Mouse (Mus musculus) thymus, adult 18-20 months (tissue): ENCODE data around the gene Ern1.
A peak's percentile ranks its signal among the peaks of the same experiment; 100 is the strongest.
"Not testable (repeated sequence)": the region's sequence is repeated elsewhere in the genome, so short reads cannot be mapped to it uniquely, and the experiment has no call there.

ENCODE experiments used
- DNase-seq, 2 experiments: peaks; one replicate each; pipeline ENCODE4 v3.0.0; 2022; ENCODE audit warnings: mixed read lengths in 2 of 2

The Ern1 gene

DNA sequence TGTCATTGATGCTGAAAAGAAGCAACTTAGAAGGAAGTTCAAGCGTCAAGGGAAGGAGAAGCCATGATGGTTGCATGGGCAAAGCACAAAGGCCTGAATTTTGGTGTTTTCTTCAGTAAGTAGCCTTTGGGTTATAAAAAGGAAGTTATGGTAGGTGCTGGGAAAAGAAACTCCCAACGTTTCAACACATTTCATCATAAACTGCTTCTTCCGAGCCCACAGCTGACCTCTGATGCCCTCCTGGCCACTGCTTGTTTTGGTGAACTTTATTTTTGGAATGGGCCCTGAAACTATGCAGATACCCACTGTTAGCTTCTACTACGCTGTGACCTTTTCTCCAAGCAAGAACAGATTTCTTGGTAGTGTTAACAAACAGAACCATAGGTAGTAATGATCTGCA lies 58.0 kb downstream of the Ern1 start:
- DNase-seq = no peak

DNA sequence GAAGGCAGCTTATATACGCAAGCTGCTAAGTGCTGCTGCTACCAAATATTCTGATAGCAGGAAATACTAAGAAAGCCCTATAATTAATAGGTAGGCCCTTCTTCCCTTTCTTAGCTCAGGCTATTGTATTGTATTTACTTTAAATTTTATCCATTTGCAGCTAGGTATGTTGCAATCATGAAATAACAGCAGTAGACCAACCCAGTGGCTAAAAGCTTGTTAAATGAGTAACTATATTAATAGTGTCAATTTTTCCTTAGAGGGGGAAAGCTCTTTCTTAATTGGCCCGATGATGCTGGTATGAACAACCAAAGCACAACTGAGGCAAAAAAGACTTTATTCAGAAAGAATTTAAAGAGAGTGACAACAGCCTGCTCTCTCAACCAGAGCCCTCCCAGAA lies 59.1 kb downstream of the Ern1 start:
- no peak for DNase-seq

- no peak for DNase-seq
Measured at GRCm38 (mm10) chr11:106428106-106428505, 59.5 kb downstream of the Ern1 start.

GRCm38 (mm10) chr11:106426447-106426846 lies 61.2 kb downstream of the Ern1 start:
- DNase-seq = no peak

DNA sequence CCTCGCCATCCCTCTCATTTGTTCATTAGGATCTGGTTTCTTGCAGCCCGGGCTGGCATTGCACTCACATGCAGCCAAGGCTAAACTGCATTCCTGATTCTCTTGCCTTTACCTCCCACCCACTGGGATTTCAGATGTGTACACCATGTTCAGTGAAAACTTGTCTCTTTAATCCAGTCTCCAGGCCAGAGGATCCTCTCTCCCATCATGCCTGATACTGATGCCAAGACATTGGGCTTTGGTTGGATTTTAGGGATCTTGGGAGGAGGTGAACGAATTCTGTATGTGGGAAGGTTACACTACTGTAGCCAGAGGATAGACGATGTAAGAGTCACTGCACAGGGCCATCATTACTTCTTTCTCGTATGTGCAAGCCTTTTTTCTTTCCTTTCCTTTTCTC lies 62.5 kb downstream of the Ern1 start:
- no peak for DNase-seq

GRCm38 (mm10) chr11:106419262-106420102 lies 68.2 kb downstream of the Ern1 start:
- DNase-seq = no peak

- DNase-seq = peak; percentile 57 to 58
Measured at GRCm38 (mm10) chr11:106418622-106419196, 68.9 kb downstream of the Ern1 start.

DNA sequence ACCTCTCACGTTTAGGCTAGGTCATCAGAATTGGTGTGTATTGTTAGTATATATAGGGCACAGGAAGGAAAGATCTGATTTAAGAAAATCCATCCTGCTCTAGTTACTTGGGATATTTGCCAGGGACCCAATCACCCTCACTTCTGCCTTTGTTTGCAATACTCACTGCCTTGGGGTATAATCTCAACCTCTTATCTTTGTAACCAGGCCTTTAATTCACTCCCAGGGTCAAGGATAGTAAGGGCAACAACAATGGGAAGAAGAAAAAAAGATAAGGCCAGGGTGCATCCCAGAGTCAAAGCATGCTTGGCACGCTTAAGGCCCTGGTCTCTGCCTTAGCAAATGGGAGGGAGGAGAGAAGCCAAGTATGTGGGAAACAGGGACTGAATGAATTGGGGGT lies 69.8 kb downstream of the Ern1 start:
- no peak for DNase-seq

GRCm38 (mm10) chr11:106416331-106416730 lies 71.3 kb downstream of the Ern1 start:
- no peak for DNase-seq

GRCm38 (mm10) chr11:106412641-106413360 lies 74.9 kb downstream of the Ern1 start:
- DNase-seq = no peak

- no peak for DNase-seq
Measured at GRCm38 (mm10) chr11:106411157-106411556, 76.5 kb downstream of the Ern1 start.

DNA sequence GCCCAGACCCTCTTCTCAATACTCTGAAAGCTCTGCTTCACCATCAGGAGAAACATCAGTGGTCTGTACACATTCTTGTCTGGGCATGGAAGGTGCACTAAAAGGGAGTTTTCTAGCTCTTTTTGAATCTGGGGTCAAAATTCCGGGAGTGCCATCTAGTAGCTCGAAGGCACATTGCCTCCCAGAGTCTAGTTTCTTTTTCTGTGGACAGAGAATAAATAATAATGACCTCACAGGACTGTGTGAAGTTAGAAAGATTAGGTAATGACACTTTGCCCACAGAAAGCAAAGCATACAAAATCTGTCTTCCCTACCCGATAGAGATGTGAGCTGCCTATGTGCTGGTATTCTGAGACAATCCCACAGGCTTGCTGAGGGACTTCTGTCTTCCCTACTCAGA lies 77.1 kb downstream of the Ern1 start:
- DNase-seq = no peak

GRCm38 (mm10) chr11:106410011-106410410 lies 77.6 kb downstream of the Ern1 start:
- no peak for DNase-seq

- DNase-seq = no peak
Measured at GRCm38 (mm10) chr11:106398481-106398880, 89.2 kb downstream of the Ern1 start.

GRCm38 (mm10) chr11:106397656-106398055 lies 90.0 kb downstream of the Ern1 start:
- no peak for DNase-seq

GRCm38 (mm10) chr11:106394055-106394454 lies 93.6 kb downstream of the Ern1 start:
- not testable (repeated sequence) for DNase-seq

GRCm38 (mm10) chr11:106393331-106393616 lies 94.4 kb downstream of the Ern1 start:
- DNase-seq = no peak

- no peak for DNase-seq
Measured at GRCm38 (mm10) chr11:106392597-106393330, 94.9 kb downstream of the Ern1 start.

- DNase-seq = peak in 1 of 2 experiments; percentile 56
Measured at GRCm38 (mm10) chr11:106391546-106392188, 96.0 kb downstream of the Ern1 start.

DNA sequence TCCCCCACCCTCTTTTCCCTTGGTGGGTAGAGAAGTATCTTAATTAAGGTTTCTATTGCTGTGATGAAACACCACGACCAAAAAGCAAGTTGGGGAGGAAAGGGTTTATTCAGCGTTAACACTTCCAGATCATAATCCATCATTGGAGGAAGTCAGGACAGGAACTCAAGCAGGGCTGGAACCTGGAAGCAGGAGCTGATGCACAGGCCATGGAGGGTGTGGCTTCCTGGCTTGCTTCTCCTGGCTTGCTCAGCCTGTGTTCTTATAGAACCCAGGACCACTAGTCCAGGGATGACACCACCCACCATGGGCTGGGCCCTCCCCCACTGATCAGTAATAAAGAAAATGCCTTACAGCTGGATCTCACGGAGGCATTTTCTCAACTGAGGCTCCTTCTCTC lies 96.9 kb downstream of the Ern1 start:
- DNase-seq = no peak

- no peak for DNase-seq
Measured at GRCm38 (mm10) chr11:106389611-106390010, 98.0 kb downstream of the Ern1 start.

- DNase-seq = peak; percentile 52 to 76
Measured at GRCm38 (mm10) chr11:106387791-106388216, 99.8 kb downstream of the Ern1 start, which contains the start of gene Icam2. Icam2 (minus strand) TSS chr11:106388075.

GRCm38 (mm10) chr11:106387020-106387419 lies 100.6 kb downstream of the Ern1 start:
- DNase-seq = peak in 1 of 2 experiments; percentile 36
